Mouse (Mus musculus) heart, adult 18-20 months (tissue): ENCODE results near the gene Hps3. TPM values are rescaled to one million over a fixed set of nuclear protein-coding genes. Genes with fewer than 3 reads are reported as not detected.
"Not testable (repeated sequence)": the region's sequence is repeated elsewhere in the genome, so short reads cannot be mapped to it uniquely, and the experiment has no call there.

Source experiments
- DNase-seq, 2 experiments: peaks; one replicate each; pipeline ENCODE4 v3.0.0; 2021 to 2022; ENCODE audit warnings: mixed read lengths in 1 of 2
- long read RNA-seq, 2 experiments: library from polyadenylated mRNA; stranded (forward); transcript quantifications; one replicate each; pipeline ENCODE4 v2.0.0; 2021
- total RNA-seq, 2 experiments: library from RNA; stranded (reverse); gene quantifications; 2 replicates each; pipeline ENCODE4 v1.2.3; 2021

Gene Hps3
- 1 to 10 TPM; 6.4 to 9.4 TPM for total RNA-seq
- long read RNA-seq, experiment 1, full-length matches to known transcripts: 3 of 7 reads
- long read RNA-seq, experiment 1, partial matches to known transcripts: 2 of 7 reads
- long read RNA-seq, experiment 1, other reads (novel, unspliced or antisense): 2 of 7 reads
- long read RNA-seq, experiment 2, full-length matches to known transcripts: 1 of 4 reads
- long read RNA-seq, experiment 2, partial matches to known transcripts: 3 of 4 reads
- long read RNA-seq, experiment 2, other reads (novel, unspliced or antisense): 0 of 4 reads

DNA sequence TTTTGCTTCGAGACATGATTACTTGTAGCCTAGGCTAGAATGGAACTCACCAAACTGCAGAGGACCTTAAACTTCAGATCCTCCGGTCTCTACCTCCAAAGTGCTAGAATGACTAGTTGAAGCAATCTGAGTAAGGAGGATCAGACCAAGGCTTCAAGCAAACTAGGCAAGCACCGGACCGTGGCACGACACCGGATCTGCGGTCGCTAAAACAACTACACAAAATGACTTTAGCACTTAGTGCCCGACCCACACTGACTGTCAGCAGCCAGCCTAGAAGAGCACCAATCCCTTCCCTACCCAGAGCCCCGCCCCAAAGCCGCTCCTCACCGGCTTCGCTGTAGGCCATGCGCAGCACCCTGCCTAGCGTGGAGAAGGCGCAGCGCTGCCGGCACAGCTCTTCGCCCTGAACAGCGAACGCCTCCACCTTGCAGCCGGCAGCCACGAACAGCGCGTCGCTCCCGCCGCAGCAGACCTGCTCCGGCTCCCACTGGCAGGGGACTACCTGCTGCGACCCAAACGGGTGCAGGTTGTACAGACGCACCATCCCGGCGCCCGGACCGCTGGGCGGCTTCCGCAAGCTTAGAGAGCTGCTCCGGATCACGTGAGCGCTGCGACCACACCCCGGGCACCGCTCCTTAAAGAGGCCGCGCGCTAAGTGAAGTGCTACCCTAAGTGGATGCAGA lies at the start of gene Hps3:
TSS of gene Hps3 (minus strand) at position 597 of the 686 bp plus-strand sequence.
- DNase-seq: peak; percentile 93

DNA sequence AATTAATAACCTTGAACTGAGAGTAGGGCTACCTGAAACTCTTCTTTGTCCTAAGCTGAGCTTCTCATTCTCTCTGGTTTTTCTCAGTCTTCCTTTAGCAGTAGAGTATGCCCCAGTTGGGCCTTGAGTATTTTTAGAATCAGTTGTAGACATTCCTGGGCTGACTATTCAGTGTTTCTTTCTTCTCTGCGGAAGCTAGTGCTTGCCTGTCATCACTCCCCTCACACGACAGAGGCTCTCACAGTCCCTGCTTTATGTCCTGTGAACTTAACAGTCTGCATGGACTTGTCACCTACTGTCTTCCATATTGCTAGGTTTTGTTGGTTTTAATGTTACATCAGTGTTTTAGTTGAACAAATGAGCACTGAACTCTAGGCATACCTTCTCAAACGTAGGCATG lies 47.0 kb upstream of the Hps3 start:
- DNase-seq: peak; percentile 64 to 69

DNA sequence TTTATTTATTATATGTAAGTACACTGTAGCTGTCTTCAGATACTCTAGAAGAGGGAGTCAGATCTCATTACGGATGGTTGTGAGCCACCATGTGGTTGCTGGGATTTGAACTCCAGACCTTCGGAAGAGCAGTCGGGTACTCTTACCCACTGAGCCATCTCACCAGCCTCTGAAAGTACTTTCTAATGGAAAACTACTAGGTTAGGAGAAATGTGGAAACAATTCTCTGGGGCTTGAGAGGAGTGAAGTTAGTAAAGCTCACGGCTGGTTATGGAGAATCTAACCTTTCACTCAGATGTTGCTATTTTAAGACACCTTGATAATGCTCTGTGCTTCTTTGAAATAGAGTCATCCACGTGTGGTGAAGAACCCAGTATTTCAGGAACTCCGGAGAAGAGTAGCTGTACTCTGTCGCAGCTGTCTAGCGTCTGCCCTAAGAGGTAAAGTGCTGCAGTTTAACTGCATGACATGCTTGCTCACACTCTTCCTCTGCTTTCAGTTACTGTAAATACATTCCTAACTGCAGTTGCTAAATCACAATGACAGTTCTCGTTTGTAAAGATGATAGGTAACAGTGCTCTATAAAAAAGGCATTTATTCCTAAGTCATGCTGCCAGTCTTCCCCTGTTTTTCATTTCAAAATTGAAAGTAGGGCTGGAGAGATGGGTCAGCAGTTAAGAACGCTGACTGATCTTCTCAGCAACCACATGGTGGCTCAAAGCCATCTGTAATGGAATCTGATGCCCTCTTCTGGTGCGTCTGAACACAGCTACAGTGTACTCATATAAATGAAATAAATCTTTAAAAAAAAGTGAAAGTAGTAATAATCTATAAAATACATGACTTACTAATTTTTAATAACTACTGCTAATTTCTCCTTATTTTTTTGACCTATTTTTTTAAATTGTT lies 41.3 kb upstream of the Hps3 start:
- peak; percentile 13 to 15 for DNase-seq

DNA sequence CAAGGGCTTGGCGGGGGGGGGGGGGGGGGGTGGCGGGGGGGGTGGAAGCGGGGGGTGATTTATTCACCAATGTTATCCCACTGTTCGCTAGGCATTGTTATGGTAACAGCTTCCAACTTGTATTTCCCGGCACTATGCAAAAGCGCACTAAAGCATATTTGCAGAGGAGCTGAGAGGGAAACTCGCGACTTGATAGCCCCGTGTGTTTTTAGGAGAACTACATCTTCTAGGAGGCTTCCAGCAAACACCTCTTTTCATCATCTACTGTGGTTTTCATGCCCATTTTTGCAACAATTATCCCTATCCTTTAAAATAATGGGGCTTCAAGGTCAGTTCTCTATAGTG lies 23.1 kb upstream of the Hps3 start:
- no peak for DNase-seq

DNA sequence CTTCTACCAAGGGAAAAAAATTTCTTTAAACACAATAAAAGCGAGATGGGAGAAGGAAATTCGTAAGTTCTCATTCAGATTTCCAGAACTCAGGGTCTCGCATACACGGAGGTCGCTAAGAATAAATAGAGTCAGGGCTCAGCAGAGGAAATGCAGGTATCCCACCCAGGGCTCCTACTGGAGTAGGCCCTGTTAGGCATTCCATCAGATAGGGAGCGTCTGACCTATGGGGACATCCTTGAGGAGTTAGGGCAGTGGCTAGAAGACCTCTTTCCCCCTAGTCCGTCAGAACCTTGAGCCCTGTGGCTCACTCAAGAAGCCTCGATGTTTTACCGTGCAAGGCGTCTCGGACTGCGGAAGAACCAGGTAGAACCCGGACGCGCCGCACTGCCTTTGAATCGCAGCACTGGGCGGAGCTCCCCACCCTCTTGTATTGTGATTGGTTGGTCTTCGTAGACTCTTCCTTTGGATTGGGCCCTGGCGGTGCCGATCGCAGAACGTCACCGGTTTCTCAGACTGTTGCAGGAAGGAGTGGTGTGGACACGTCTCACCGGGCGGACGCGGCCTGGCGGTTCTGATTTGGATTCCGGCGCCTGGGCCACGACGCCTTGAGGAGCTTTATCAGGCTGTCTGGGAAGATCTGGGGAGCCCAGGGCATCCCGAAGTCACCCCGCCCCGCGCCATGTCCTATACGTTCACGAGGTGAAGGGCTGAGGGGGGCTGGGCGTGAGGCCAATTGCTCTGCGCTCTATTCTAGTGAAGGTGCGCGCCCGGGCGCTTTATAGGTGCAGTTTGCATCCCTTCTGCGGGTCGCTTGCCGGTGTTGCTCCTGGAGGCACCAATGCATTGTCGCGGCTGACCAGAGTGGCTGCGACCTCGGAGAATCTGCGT lies 22.4 kb upstream of the Hps3 start, which contains the start of gene Hltf:
TSS of gene Hltf (plus strand) at position 506 of the 891 bp plus-strand sequence.
- DNase-seq: peak; percentile 97 to 98

DNA sequence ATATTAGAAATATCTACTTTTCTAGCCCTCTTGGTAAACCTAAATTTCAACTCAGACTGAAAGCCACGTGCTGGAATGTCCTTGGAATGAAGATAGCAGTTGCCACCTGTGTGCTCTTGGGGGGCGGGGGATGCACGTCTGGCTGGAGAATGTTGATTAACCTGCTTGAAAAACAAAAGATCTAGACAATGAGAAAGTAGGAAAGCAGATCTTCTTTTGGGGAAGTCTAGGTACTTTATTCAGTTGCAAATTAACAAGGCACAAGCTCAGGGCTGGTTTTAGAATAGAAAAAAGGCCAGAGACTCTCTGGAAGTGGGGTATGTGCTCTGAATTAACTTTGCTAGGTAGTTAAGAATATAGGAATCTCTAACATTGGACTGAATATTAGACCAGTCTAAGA lies 9.6 kb upstream of the Hps3 start:
- not testable (repeated sequence) for DNase-seq

DNA sequence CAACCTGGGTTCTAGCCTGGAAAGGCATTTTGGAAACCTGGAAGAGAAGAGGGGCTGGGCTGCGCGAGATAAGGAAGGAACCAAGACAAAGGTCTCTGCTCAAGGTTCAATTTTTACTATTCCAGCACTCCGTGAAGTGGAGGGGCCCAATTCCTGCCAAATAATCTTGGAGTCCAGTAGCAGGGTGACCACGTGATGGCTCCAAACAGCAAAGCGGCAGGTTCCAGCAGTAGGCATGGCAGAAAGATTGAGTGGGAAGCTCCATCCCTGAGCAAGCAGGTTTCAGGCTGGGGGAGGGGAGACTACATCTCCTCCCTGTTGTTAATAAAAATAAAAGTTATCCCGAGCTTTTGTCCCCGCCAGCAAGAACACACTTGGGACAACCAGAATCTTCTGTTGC lies 6.3 kb upstream of the Hps3 start:
- DNase-seq: not testable (repeated sequence)

DNA sequence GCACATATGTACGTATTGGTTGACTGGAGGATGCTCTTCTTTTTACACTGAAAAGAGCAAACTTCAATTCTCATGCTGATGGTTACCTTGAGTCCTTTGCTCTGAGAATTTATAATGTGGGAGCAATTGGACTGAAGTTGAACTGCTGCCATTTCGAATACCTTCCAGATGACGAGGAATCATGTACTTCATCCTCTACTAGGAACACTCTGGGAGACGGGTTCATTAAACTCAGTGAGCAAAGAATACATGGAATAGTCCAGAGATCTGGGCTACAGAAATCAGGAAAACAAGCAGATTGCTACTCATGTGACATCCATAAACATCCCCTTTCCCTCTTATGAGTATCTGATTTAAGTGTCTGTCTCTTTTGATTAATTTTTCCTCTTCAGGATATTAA lies 954 bp upstream of the Hps3 start:
- DNase-seq: no peak

DNA sequence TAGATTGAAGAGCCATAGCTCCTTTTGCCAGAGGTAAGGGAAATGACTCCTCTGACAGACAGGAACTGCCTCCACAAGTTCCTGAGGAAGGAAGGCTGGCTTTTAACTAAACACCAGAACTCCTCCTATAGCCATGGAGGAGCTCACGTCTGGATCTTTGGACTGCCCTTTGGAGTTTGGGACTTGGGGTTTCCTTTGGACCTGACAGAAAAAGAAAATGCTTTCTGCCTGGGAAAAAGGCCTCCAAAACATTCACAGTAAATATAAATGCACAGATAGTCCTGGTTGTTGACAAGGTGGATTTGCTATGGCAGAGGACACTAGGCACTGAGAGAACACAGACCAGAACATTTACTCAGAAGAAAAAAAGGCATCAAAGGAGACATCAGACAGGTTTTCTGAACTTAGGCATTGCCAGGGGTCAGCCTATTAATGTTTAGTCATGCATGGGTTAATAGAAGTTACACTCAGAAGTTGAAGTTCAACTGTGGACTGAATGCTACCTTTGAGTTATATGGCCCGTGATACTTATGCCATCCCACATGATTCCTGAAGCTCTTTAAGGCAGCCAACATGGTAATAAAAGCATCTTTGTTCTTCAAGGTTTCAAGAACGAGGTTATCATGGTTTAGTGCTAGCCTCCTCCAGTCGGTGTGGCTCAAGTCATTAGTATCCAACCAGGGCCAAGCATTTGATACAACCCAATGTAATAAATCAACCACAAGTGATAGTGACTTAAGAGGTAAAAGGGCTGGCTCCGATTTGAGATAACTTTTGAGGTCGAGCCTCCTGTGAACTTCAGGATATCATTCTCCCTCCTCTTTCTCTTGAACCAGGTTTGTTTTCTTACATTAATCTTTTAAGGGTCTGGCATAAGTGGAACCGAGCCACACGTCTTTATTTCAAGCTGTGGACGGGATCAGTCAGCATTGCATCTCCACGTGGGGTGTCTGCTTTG lies 1.1 kb downstream of the Hps3 start:
- no peak for DNase-seq

DNA sequence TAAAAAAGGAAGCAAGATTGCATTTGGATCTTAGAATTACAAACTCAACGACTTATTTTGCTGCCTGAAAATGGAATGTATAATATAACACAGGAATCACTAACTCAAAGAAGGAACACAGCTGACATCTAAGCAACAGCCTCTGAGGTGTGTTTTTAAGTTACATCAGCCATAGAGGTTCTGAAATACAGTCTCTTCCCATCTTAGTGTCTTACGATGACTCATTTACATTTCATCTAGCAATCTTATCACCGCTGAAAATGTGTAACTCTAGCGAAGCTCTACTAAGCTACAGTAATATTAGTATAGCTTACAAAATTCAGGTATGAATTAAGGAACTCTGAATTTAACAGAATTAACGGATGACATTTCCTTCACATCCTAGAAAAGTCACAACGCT lies 4.3 kb downstream of the Hps3 start:
- no peak for DNase-seq

DNA sequence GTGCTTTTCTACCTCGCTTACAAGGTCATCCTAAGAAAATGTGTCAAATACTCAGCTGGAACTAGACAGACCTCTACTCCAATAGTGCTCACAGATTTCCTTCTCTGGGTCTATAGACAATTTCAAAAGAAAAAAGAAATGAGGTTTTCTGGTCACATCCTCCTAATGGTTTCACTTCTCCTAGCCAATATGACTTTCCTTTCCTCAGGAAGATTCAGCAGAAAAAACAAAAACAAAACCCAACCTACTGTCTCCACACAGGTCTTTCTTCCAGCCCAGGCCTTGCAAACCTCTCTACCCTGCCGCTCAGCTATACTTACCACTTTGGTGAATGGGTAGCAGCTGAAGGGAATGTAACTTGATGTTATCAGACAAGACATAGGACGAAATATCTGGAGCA lies 6.5 kb downstream of the Hps3 start:
- peak in 1 of 2 experiments; percentile 19 for DNase-seq

DNA sequence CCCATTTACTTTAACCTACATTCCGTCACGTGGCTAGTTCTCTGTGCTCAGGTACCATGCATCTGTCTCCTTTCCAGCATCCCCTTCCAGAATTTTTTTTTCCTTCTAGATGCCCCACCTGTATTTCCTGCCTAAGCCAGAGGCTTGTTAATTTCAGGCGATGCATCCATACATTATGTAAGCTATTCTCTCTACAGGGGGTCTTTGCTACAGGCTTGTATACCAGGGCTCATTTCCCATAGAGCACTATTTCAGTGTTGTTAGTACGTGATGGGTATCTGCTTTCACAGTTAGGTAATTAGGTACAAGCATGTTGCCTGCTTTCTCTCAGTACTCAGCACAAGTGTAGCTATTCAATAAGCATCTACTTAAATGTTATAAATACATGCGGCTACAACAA lies 7.3 kb downstream of the Hps3 start:
- DNase-seq: no peak

DNA sequence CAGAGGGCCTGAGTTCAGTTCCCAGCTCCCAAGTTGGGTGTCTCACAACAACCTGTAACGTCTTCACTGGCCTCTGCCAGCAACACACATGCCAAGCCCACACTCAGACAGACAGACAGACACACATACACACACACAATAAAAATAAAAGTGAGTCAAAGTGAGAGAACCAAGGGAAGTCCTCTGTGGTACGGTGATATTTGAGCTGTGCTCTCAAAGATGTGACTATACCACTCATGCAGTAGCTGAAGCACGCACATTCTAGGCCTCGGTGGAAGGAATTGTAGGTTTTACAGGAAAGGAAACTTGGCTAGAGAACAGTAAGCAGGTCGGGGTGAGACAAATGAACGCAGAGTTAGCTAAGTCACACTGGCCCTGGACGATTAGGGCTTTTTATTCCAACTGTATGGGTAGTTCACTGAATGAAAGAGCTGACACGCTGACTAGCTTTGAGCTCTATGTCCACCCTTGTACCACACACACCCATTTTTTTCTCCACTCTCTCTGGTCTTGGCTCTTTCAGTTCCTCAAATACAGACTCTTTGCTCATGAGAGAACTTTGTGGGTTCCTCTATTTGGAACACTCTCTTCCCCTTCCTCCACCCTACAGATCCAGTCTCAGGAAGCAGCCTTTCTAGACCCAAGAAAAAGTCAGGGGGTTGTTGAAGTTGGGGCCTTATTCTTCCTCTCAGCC lies 8.0 kb downstream of the Hps3 start:
- DNase-seq: peak in 1 of 2 experiments; percentile 52

DNA sequence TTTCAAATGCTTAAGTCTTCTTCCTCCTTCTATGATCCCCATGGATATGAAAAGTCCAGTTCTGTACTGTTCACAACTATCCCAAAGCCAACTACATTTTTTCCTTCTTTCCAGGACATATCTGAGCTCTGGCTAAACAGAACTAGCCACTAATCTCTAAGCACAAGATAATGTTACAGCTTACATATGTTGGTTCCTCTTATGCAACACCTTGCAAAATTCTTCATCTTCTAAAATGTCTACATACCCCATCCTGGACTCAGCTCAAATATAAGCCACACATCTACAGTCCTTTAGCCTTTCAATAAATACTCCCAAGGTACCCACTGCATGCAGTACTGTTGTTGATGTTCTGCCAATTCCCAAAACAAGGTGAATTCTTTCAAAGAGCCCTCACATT lies 8.6 kb downstream of the Hps3 start:
- DNase-seq: no peak

DNA sequence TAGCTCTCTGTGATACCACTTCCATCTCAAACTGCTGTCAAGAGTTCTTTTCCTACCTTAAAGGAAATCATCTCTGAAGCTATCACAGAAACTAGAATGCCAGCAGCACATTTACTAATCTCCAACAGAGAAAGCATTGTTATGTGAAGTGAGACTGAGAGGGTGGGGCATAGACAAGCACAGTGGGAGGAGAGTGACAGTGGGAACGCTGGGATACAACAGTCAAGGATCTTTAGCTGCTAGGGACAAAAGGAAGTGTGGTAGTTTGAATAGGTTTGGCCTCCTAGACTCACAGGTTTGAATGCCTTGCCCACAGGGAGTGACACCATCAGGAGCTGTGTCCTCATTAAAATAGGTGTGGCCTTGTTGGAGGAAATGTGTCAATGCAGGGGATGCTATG lies 11.3 kb downstream of the Hps3 start:
- DNase-seq: no peak

DNA sequence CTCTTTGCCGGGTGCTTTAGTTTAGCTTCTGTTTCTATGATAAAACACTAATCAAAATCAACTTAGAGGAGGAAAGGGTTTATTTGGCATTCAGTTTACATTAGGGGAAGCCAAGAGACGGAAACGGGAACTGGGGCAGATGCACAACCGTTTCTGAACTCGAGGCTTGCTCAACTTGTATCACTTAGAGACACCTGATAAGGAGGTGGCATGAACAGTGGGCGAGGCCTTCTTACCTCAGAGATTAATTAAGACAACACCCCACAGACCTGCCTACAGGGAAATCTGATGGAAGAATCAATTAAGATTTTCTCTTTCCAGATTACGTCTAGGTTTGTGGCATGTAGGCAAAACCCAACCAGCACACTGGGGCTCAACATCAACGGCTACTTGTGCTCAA lies 17.0 kb downstream of the Hps3 start:
- DNase-seq: no peak

DNA sequence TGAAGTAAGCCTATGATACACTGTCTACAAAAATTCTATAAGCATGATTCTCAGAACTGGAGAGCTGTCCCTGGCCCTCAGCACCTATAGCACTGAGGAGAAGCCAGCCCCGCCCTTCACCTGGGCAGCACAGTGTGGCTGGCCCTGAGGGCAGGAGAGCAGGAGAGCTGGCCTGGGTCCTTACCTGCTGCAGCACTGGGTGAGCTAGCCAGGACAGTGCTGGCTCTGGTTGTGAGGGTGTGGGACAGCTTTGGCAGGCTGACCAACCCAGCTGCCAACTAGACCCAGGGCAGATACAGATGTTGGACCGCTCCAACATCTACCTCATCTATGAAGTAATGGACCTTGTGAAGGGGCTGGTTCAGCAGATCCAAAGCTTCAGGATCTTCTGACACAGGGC lies 20.7 kb downstream of the Hps3 start:
- peak in 1 of 2 experiments; percentile 19 for DNase-seq

DNA sequence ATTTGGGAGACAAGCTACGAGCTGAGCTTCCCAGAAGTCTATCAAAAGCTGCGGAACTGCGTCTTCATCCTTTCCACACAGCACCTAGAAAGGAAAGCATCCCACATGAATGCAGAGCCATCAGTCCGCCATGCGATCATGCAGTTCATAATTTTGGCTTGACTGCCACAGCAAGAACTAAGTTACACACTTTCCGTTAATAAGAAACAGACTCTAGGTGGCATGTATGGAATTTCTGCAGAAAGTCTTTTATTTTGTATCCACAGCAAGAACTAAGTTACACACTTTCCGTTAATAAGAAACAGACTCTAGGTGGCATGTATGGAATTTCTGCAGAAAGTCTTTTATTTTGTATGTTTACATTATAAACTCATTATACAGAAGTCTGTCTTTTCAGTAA lies 24.2 kb downstream of the Hps3 start:
- not testable (repeated sequence) for DNase-seq

DNA sequence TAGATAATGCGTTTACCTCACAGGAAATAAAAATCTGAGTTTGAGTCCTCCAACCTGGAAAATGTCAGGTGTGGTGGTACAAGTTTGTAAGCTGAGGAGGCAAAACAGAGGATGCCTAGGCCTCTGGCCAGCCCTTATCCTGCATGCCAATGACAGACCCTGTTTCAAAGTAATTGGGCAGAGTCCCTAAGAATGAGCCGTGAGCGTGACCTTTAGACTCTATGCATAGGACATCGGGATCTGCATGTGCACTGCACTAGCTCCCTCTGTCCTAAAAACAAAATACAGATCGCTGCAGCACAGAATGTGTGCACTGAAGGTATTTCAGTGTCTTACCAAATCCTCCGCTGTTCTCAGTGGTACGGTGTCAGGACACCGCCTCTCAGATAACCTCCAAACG lies 24.7 kb downstream of the Hps3 start:
- no peak for DNase-seq

DNA sequence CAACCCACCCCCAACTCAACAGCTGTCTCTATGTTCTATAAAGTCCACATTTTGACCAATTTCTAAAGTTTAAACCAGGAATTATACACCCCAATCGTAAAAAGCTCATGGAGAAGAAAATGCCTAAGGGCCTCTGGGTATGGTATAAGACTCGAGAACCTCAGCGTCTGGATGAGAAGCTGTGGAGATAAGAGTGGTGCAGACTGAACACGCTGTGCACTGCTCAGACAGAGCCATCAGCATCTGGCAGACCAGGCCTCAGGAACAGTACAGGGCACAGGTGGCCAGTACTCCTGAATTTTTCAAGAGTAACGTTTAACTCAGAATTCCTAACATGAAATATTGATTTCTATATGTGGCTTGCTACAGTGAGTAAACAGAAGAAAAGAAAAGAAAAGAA lies 27.4 kb downstream of the Hps3 start:
- no peak for DNase-seq
